Mouse (Mus musculus) activated CD4-positive, CD25-positive, alpha-beta regulatory T cell, adult 4 months (primary cell): ENCODE data around the gene Rtn1. TPM values are rescaled to one million over a fixed set of nuclear protein-coding genes. Genes with fewer than 3 reads are reported as not detected.

Experiments
- ATAC-seq: one replicate; pipeline ENCODE4 v1.8.0; 2017
- polyA plus RNA-seq, 2 experiments: library from polyadenylated mRNA; unstranded; fragments of 100-300 nt; shearing (Covaris generic); gene quantifications; one replicate each; pipeline ENCODE4 v1.2.1; 2017

Rtn1 gene
- polyA plus RNA-seq, 2 experiments from 2014 or later: 0.12 TPM; not detected in 1

GRCm38 (mm10) chr12:72273721-72274414 is 135.0 kb downstream of the Rtn1 start:
- ATAC-seq: no peak

- ATAC-seq: no peak
Measured at GRCm38 (mm10) chr12:72267614-72268013, 141.2 kb downstream of the Rtn1 start.

GRCm38 (mm10) chr12:72265261-72266228 is 143.3 kb downstream of the Rtn1 start:
- no peak for ATAC-seq

DNA sequence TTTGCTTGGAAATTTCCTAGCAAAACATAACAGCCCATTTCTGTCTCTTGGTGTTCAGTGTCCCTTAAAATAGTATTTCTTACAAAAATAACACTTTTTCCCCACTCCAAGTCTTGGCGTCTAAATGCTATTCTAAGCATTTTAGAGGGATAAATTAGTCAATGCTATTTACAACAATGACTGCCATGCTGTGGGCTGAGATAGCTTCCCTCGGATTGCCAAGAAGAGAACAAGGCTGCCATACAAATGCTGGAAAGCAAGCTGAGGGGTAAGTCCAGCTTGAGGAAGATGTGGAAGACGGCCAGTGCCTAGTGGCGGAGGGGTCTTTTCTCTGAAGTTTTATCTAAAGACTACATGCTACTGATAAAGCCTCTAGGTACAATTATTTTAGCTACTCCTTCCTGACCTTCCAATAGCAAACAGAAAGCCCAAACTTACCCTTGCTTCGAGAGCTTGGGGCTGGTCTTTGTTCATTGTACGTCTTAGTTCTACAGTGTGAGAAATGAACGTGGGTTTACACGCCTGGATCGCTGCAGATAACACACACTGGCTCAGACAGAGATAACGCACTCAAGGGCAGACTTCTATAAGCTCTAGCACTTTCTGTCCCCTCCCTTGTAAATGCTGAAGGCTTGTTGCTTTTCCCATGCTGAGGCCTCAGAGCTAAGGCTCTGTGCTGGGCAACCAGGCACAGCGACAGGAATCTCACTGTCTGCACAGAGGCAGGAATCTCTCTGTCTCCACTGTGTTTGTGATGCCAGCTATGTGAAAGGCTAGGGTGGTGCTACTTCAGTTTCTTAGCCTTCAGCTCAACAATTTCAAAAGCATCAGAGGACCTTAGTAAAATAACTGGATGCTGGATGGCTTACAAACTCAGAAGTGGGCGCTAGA is 145.4 kb downstream of the Rtn1 start:
- ATAC-seq: no peak

GRCm38 (mm10) chr12:72257000-72257399 is 151.9 kb downstream of the Rtn1 start:
- ATAC-seq: no peak

GRCm38 (mm10) chr12:72253040-72253439 is 155.8 kb downstream of the Rtn1 start:
- ATAC-seq: no peak

GRCm38 (mm10) chr12:72251890-72252445 is 156.9 kb downstream of the Rtn1 start:
- no peak for ATAC-seq

GRCm38 (mm10) chr12:72244951-72245350 is 163.9 kb downstream of the Rtn1 start:
- ATAC-seq: no peak

DNA sequence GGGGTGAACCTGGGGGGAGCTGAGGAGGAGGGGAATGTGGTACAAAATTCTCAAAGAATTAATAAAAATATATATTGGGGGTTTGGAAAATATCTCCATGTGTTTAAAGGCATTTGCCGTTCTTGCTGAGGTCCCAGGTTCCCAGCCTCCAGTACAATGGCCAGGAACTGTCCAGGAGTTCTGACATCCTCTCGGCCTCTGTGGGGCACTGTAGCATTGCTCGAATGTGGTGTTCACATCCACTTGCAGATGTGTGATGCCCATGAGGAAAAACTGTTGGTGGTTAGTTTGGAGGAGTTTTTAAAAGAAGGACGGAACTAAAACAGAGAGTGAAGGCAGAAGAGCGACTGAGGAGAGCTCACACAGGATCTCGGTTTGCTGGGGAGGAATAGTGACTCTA is 166.0 kb downstream of the Rtn1 start:
- ATAC-seq: no peak

DNA sequence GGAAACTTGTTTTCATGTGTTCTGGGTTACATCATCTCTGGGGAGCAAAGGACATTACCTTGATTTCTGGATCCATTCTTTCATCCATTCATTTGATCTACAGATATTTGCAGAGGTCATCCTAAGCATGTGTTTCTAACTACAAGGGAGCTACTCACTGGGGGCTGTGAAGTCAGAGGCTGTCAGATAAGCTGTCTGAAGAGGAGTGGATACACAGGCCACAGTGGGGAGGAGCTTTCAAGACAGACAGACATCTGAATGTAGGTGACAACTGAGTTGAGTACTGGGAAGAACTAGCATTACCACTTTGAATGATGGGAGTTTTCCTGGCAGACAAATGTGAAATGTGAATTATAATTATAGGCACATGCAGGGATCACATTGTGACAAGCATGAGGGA is 168.3 kb downstream of the Rtn1 start:
- ATAC-seq: no peak

- ATAC-seq: no peak
Measured at GRCm38 (mm10) chr12:72239230-72239894, 169.5 kb downstream of the Rtn1 start.

GRCm38 (mm10) chr12:72237251-72237650 is 171.6 kb downstream of the Rtn1 start:
- ATAC-seq: no peak

GRCm38 (mm10) chr12:72236564-72237011 is 172.3 kb downstream of the Rtn1 start:
- no peak for ATAC-seq

DNA sequence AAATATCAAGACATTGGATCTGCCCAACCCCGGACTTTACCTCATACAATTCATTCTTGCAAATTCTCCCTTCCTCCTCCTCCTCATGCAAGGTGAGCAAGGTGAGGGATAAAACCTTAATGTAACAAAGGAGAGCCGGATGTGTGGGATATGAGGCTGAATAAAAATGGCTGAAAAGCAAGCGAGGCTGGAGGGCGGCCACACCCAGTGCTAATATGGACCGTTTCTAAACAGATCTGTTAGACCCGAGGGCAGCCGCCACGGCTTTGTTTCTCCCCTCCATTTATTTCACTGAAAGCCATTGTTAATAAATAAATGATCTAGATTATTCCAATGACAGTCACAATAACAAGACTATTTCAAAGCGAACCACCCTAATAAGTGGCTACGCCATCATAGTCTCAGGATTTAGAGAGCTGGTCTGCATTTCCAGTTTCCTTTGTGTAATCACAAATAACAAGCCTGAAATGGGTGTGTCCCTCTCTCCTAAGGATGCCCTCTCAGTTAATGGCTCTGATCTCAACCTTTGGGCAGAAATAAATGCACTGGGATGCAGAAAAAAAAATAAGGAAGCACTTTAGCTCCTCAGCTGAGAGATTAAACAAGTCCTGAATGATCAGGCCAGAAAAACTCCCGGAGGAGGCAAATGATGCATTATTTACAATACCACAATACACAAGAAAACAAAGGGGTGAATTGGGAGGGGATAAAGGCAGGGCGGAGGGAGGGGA is 173.1 kb downstream of the Rtn1 start:
- no peak for ATAC-seq

GRCm38 (mm10) chr12:72234966-72235365 is 173.9 kb downstream of the Rtn1 start:
- ATAC-seq: no peak

DNA sequence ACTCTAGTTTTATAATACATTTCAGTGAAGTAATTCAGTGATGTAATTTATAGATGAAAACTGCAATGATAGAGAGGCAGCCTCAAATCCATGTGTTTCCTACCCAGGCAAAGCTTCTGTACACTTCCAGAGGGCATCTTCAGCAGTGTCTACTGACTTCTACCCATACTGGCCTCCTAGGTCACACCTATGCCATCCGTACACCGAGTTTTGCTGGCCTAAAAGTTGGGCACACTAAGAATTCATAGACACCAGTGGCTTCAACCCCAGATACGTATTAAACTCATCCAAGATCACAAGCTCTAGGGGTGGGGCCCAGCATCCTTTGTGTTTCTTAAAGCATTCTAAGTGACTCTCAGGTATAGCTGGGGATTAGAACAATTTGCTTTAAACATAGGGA is 174.7 kb downstream of the Rtn1 start:
- ATAC-seq: no peak

- ATAC-seq: no peak
Measured at GRCm38 (mm10) chr12:72232826-72233790, 175.7 kb downstream of the Rtn1 start.

DNA sequence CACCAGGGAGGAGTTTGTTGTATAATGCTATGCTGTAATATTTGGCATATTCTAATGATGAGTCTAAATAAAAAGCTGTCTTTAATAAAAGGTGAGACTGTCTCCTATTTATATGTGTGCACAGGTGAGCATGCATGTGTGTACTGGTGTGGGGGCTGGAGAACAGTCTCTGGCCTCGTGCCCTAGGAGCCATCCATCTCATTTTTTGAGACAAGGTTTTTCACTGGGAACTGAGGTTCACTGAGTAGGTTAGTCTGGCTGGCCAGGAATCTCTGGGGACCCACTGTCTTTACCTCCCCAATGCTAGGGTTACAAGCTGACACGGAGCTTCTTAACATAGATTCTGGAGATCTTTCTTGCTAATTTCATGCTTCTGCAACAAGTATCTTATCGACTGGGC is 176.7 kb downstream of the Rtn1 start:
- ATAC-seq: no peak

DNA sequence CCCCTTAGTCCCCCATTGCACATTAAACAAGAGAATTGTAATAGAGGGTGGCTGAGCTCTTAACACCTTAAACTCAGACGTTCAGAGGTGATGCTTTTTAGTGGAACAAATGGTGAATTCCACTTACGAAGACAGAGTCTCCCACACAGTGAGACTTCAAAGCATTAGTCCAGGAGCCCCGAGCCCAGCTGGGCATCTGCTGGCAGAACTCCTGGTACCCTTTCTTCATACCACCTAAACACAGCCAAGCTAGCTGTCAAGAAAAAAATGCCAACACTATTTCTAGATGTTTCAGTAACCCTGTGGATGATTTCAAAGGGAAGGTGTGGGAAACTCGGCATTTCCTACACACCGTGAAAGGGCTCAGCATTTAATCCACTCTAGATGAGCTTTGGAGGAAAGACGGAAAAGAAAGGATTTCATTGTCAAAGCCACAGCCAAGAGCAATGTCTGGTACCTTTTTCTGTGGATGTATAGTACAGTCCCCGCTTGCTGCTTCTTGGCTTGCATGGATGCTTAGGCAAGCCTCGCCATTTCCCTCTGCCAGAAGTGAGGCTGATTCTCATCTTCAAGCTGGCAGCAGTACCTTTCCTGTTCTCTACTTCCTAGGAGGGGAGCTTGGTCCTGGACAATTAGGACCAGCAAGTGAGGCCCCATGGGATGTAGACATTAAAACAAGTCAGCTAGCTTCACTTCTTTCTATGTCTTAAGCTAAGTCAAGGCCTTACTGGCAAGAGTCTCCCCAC is 179.2 kb downstream of the Rtn1 start:
- ATAC-seq: no peak
